Mouse (Mus musculus) heart, embryonic 11.5 days (tissue): ENCODE results near the gene Sh3bp4. TPM values are rescaled to one million over a fixed set of nuclear protein-coding genes. Genes with fewer than 3 reads are reported as not detected.

ENCODE experiments used
- ATAC-seq: fragments of 200-750 bp; cut with Nextera tagmentation; replicated peaks from 2 replicates; pipeline ENCODE4 v1.8.0; 2017; ENCODE audit warnings: moderate library complexity; ENCODE audit not compliant: insufficient number of reproducible peaks, low FRiP score, low TSS enrichment
- H3K27ac ChIP-seq: fragments of 300-500 bp; sonication (generic); 2 replicates; pipeline ENCODE4 v1.5.1; 2014; ENCODE audit warnings: mild to moderate bottlenecking, low read depth, low read length
- H3K27me3 ChIP-seq: fragments of 300-500 bp; sonication (generic); 2 replicates; pipeline ENCODE4 v1.6.1; 2014; ENCODE audit warnings: mild to moderate bottlenecking, low read length, mixed read lengths; ENCODE audit not compliant: control insufficient read depth, insufficient read depth
- H3K36me3 ChIP-seq: fragments of 300-500 bp; sonication (generic); 2 replicates; pipeline ENCODE4 v1.6.1; 2014; ENCODE audit warnings: mild to moderate bottlenecking, low read length, moderate library complexity, mixed read lengths; ENCODE audit not compliant: control insufficient read depth, insufficient read depth
- H3K4me1 ChIP-seq: fragments of 300-500 bp; sonication (generic); 2 replicates; pipeline ENCODE4 v1.6.1; 2014; ENCODE audit warnings: low read length; ENCODE audit not compliant: control insufficient read depth, insufficient read depth
- H3K4me2 ChIP-seq: fragments of 300-500 bp; sonication (generic); 2 replicates; pipeline ENCODE4 v1.6.1; 2014; ENCODE audit warnings: mild to moderate bottlenecking, moderate library complexity
- H3K4me3 ChIP-seq: fragments of 300-500 bp; sonication (generic); 2 replicates; pipeline ENCODE4 v1.5.1; 2014; ENCODE audit warnings: low read depth, low read length
- H3K9ac ChIP-seq: fragments of 300-500 bp; sonication (generic); 2 replicates; pipeline ENCODE4 v1.6.1; 2014; ENCODE audit warnings: mild to moderate bottlenecking, low read depth, low read length, moderate library complexity
- H3K9me3 ChIP-seq: fragments of 300-500 bp; sonication (generic); replicated peaks from 2 replicates; pipeline ENCODE4 v1.6.1; 2016; ENCODE audit warnings: low read length; ENCODE audit not compliant: control insufficient read depth
- WGBS: fragments of 180-500 bp; shearing (Covaris S2); extraction: QIAGEN DNeasy Blood & Tissue Kit; methylation state at CpG from one replicate; pipeline ENCODE4 v1.1.7; 2014; ENCODE audit not compliant: insufficient replicate concordance; 5-methylcytosine and 5-hydroxymethylcytosine counted together
- polyA plus RNA-seq: library from polyadenylated mRNA; unstranded; fragments of >200 nt; fragmentation: Nextera tagmentation; extraction: Ambion mirVana; gene quantifications from 2 replicates; pipeline ENCODE4 v1.2.1, GENCODE M21; 2014

The Sh3bp4 gene
- polyA plus RNA-seq, 1 experiment from 2014 or later, result 15.3 TPM

- H3K4me2 ChIP-seq, result no peak overlapping the region
- no peak for ATAC-seq
- no peak overlapping the region for H3K9ac ChIP-seq
- no peak overlapping the region for H3K4me3 ChIP-seq
- H3K27me3 ChIP-seq, result no peaks in the 10 kb centered on the region
- 0 out of 2 replicates have a peak, but pooled peaks cover 4% of the 10 kb centered on the region for H3K4me1 ChIP-seq
- no peak overlapping the region for H3K27ac ChIP-seq
- H3K9me3 ChIP-seq, result no peaks in the 10 kb centered on the region
- WGBS, result 52% methylated on average over 2 of the region's 2 CpGs
- no peaks in the 10 kb centered on the region for H3K36me3 ChIP-seq
Measured at GRCm38 (mm10) chr1:89039836-89040235, 30.4 kb upstream of the Sh3bp4 start.

DNA sequence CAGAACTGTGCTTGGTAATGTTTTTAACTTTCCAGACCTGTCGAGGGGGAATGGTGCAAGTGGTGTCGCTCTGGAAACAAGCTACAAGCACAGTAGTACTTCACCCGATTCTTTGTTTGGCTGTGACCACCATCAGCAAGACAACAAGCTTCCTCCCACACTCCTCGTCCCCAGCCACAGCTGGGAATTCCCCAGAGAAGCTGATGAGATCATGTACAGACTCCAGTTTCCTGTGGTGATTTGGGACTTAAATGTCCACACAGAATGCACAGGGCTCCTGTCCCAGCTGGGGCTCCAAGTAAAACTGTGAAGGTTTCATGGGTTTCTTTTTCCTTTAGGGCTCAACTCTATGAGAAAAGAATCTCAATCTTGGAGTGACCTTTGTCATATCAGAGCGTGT, 28.9 kb upstream of the Sh3bp4 start:
- Histone ChIP-seq H3K27me3 (no peaks in the 10 kb centered on the region), H3K36me3 (no peaks in the 10 kb centered on the region), H3K4me1 (0 out of 2 replicates have a peak, but pooled peaks cover 4% of the 10 kb centered on the region), H3K27ac (no peak overlapping the region), H3K4me3 (no peak overlapping the region), H3K9ac (no peak overlapping the region), H3K4me2 (no peak overlapping the region), H3K9me3 (no peaks in the 10 kb centered on the region)
- ATAC-seq, result no peak
- WGBS, result 51% methylated on average over 5 of the region's 5 CpGs

GRCm38 (mm10) chr1:89042081-89042480, 28.1 kb upstream of the Sh3bp4 start:
- 0 out of 2 replicates have a peak, but pooled peaks cover 4% of the 10 kb centered on the region for H3K4me1 ChIP-seq
- 81% methylated on average over 4 of the region's 4 CpGs for whole genome bisulfite sequencing
- no peaks in the 10 kb centered on the region for H3K27me3 ChIP-seq
- no peak overlapping the region for H3K4me3 ChIP-seq
- no peaks in the 10 kb centered on the region for H3K36me3 ChIP-seq
- H3K9me3 ChIP-seq, result no peaks in the 10 kb centered on the region
- no peak for ATAC-seq
- no peak overlapping the region for H3K4me2 ChIP-seq
- H3K27ac ChIP-seq, result no peak overlapping the region
- H3K9ac ChIP-seq, result no peak overlapping the region

- 0 out of 2 replicates have a peak, but pooled peaks cover 4% of the 10 kb centered on the region for H3K4me1 ChIP-seq
- H3K36me3 ChIP-seq, result no peaks in the 10 kb centered on the region
- no peak overlapping the region for H3K4me2 ChIP-seq
- H3K27ac ChIP-seq, result no peak overlapping the region
- no peak overlapping the region for H3K9ac ChIP-seq
- WGBS, result 84% methylated on average over 10 of the region's 10 CpGs
- H3K9me3 ChIP-seq, result no peaks in the 10 kb centered on the region
- no peak overlapping the region for H3K4me3 ChIP-seq
- no peak for ATAC-seq
- H3K27me3 ChIP-seq, result no peaks in the 10 kb centered on the region
Measured at GRCm38 (mm10) chr1:89042956-89043355, 27.3 kb upstream of the Sh3bp4 start.

GRCm38 (mm10) chr1:89045403-89045802, 24.8 kb upstream of the Sh3bp4 start:
- H3K9me3 ChIP-seq, result no peaks in the 10 kb centered on the region
- H3K9ac ChIP-seq, result no peak overlapping the region
- ATAC-seq, result no peak
- H3K4me1 ChIP-seq, result 0 out of 2 replicates have a peak, but pooled peaks cover 4% of the 10 kb centered on the region
- H3K27me3 ChIP-seq, result no peaks in the 10 kb centered on the region
- no peak overlapping the region for H3K4me2 ChIP-seq
- WGBS, result 84% methylated on average over 8 of the region's 8 CpGs
- H3K36me3 ChIP-seq, result no peaks in the 10 kb centered on the region
- H3K4me3 ChIP-seq, result no peak overlapping the region
- no peak overlapping the region for H3K27ac ChIP-seq

DNA sequence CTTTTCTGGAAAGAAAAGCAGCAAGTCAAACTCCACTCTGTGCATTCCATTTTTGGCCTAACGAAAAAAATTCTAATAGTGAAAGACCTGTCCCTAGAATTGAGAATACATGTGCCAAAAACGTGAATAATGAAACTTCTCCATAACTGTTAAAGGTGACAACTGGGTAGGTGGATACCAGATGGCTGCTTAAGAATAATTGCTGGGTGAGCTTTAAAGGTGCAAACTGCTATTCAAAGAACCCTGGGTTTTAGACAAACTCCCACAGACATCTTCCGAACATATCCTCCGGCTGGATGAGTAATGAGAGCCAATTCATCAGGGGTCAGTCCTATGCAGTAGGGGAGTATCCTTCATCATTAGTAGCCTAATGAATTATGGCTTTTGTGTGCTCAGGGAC, 20.7 kb upstream of the Sh3bp4 start:
- WGBS, result 80% methylated on average over 4 of the region's 4 CpGs
- Histone ChIP-seq H3K4me1 (no peaks in the 10 kb centered on the region), H3K36me3 (no peaks in the 10 kb centered on the region), H3K4me3 (no peak overlapping the region), H3K27ac (no peak overlapping the region), H3K9ac (no peak overlapping the region), H3K27me3 (no peaks in the 10 kb centered on the region), H3K4me2 (no peak overlapping the region), H3K9me3 (no peaks in the 10 kb centered on the region)
- no peak for ATAC-seq

DNA sequence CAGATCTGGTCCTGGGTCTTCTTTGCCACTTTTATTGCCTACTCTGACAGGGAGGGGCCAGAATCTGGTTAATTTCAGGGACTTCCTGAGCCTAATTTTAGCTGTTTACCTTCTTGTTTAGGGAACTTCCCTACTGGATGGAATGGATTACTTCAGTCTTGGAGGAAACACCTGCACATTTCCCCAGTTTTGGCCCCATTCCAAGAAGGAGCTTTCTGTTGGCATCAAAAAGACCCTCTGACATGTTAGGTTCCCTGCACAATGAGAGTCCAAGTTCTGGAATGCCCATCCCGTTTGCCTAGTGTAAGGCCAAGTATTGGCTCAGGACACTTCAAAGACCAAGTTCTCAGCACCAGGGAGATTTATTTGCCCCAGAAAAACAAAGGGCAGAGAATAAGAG, 14.0 kb upstream of the Sh3bp4 start:
- Histone ChIP-seq H3K4me2 (no peak overlapping the region), H3K4me3 (no peak overlapping the region), H3K9ac (no peak overlapping the region), H3K27me3 (no peaks in the 10 kb centered on the region), H3K36me3 (no peaks in the 10 kb centered on the region), H3K4me1 (peaks cover 2% of the 10 kb centered on the region; the same call in 1 of the 2 replicates), H3K27ac (no peak overlapping the region), H3K9me3 (peaks cover 5% of the 10 kb centered on the region)
- ATAC-seq, result no peak
- WGBS, result 59% methylated on average over 1 of the region's 1 CpGs

DNA sequence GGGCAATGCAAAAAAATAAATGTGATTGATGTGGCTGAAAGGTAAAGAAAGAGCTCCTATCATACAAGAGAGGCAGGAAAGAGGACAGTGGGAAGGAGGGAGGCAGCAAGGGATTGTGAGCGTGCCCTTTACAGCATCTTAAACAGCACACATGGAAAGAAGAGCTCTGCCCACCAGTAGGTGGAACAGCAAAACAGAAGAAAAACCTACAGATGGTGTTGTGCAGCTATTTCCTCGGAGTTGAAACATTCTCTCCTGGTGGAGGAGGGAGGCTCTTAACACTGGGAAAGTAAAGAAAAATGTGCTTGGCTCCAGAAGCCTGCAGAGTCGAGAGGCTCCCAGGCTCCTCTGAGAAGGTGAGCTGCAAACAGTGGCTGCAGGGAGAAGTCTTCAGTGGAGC, 12.8 kb upstream of the Sh3bp4 start:
- ATAC-seq, result no peak
- WGBS, result 81% methylated on average over 3 of the region's 3 CpGs
- Histone ChIP-seq H3K9ac (no peak overlapping the region), H3K27ac (no peak overlapping the region), H3K36me3 (no peaks in the 10 kb centered on the region), H3K27me3 (no peaks in the 10 kb centered on the region), H3K4me2 (no peak overlapping the region), H3K4me3 (no peak overlapping the region), H3K9me3 (peaks cover 10% of the 10 kb centered on the region), H3K4me1 (peaks cover 2% of the 10 kb centered on the region; the same call in 1 of the 2 replicates)

DNA sequence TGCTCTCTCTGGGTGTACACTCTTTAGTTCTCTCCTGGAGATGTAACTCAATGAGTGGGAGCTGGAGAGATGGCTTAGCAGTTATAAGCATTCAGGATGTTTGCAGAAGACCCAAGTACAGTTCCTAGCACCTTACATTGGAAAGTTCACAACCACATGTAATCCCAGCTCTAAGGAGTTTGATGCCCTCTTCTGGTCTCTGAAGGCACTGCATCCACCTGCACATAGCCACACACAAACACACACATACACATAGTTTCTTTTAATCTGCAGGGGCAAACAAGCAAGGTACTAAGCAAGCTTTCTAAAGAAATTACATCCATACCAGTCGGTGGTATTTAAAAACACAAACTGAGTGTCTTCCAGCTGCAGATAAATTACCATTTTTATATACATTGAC, 12.2 kb upstream of the Sh3bp4 start:
- 89% methylated on average over 1 of the region's 1 CpGs for WGBS
- no peak for ATAC-seq
- Histone ChIP-seq H3K9me3 (peaks cover 10% of the 10 kb centered on the region), H3K36me3 (no peaks in the 10 kb centered on the region), H3K4me2 (no peak overlapping the region), H3K4me3 (no peak overlapping the region), H3K27me3 (no peaks in the 10 kb centered on the region), H3K9ac (no peak overlapping the region), H3K4me1 (peaks cover 2% of the 10 kb centered on the region; the same call in 1 of the 2 replicates), H3K27ac (no peak overlapping the region)
